Mouse (Mus musculus): Measurements from ENCODE around the gene Gm21992. TPM values are rescaled to one million over a fixed set of nuclear protein-coding genes. Genes with fewer than 3 reads are reported as not detected.

Gm21992 gene
- polyA plus RNA-seq, 1 experiment from 2014 or later = 20.9 TPM

DNA sequence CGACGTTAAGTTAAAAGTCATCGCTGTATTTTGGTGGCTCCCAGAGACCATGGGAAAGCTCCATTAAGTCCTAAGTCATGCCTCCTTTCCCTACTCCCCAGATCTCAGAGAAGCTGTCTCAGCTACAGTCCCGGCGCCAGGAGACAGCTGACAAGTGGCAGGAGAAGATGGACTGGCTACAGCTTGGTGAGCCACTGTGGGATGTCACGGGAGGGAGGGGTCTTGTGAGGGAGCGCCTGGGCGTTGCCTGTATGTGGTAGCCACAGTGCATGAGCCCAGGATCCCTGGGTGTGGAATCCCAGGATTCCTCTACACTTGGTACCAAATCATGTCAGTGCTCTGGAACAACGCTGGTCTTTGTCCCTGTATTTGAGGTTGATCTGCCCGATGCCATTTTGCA is 62.9 kb downstream of the Gm21992 start:
- 76% methylated on average over 10 of the region's 10 CpGs for WGBS
- no peaks in the 10 kb centered on the region for H3K9me3 ChIP-seq (ENCODE audit: control insufficient read depth, low read length)
- H3K4me2 ChIP-seq (ENCODE audit: low read length) = no peak overlapping the region
- no peaks in the 10 kb centered on the region for H3K36me3 ChIP-seq (ENCODE audit: control insufficient read depth, insufficient read depth, low read length)
- H3K27me3 ChIP-seq (ENCODE audit: control insufficient read depth, insufficient read depth, low read length) = no peaks in the 10 kb centered on the region
- no peak overlapping the region for H3K4me3 ChIP-seq (ENCODE audit: control insufficient read depth in 1 of 2, insufficient read depth in 1 of 2, low read depth in 1 of 2, low read length in 2 of 2)
- peaks cover 0 to 7% of the 10 kb centered on the region in 2 experiments; a peak in 3 of 4 replicates for H3K4me1 ChIP-seq (ENCODE audit: control insufficient read depth in 2 of 2, insufficient read depth in 2 of 2, low read length in 2 of 2)
- no peak overlapping the region for H3K9ac ChIP-seq (ENCODE audit: low read length)
- H3K27ac ChIP-seq (replicated peaks in 1 of 2; ENCODE audit: control insufficient read depth in 1 of 2, insufficient read depth in 1 of 2, low read depth in 2 of 2, low read length in 2 of 2) = no peak overlapping the region
- no peak for ATAC-seq (ENCODE audit: insufficient number of reproducible peaks, insufficient read depth, low FRiP score, low read depth)

DNA sequence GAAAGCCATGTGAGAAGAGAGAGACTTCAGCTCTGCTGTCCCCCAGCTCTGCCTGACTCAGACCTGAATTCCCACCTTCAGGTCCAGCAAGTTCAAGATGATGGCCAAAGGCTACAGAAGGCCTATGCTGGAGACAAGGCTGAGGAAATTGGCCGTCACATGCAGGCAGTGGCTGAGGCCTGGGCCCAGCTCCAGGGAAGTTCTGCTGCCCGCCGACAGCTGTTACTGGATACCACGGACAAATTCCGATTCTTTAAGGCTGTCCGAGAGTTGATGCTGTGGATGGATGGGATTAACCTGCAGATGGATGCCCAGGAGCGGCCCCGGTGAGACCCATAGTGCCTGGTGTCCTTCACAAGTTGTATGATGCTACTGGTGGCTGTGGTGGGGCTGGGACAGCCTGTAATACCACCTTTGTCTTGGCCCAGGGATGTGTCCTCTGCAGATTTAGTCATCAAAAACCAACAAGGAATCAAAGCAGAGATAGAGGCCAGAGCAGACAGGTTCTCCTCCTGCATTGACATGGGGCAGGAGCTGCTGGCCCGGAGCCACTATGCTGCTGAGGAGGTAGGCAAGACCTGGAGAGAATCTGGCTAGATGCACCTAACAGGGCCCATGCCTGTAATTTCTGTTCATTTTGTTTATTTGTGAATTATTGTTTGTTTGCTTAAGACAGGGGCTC is 63.6 kb downstream of the Gm21992 start:
- H3K27ac ChIP-seq (replicated peaks in 1 of 2; ENCODE audit: control insufficient read depth in 1 of 2, insufficient read depth in 1 of 2, low read depth in 2 of 2, low read length in 2 of 2) = no peak overlapping the region
- WGBS = 87% methylated on average over 9 of the region's 9 CpGs

DNA sequence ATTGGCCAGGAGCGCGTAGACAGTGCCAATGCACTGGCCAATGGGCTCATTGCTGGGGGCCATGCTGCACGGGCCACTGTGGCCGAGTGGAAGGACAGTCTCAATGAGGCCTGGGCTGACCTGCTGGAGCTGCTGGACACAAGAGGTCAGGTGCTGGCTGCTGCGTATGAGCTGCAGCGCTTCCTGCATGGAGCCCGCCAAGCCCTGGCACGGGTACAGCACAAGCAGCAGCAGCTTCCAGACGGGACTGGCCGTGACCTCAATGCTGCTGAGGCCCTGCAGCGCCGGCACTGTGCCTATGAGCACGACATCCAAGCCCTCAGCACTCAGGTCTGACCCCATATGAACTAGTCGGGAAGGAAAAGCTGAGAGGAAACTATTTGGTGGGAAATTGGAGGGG is 64.8 kb downstream of the Gm21992 start:
- Histone ChIP-seq H3K4me2 (ENCODE audit: low read length) (no peak overlapping the region), H3K4me1 (ENCODE audit: control insufficient read depth in 2 of 2, insufficient read depth in 2 of 2, low read length in 2 of 2) (peaks cover 0 to 7% of the 10 kb centered on the region in 2 experiments; a peak in 3 of 4 replicates), H3K4me3 (ENCODE audit: control insufficient read depth in 1 of 2, insufficient read depth in 1 of 2, low read depth in 1 of 2, low read length in 2 of 2) (no peak overlapping the region), H3K27me3 (ENCODE audit: control insufficient read depth, insufficient read depth, low read length) (no peaks in the 10 kb centered on the region), H3K9ac (ENCODE audit: low read length) (no peak overlapping the region), H3K36me3 (ENCODE audit: control insufficient read depth, insufficient read depth, low read length) (no peaks in the 10 kb centered on the region), H3K9me3 (ENCODE audit: control insufficient read depth, low read length) (no peaks in the 10 kb centered on the region), H3K27ac (replicated peaks in 1 of 2; ENCODE audit: control insufficient read depth in 1 of 2, insufficient read depth in 1 of 2, low read depth in 2 of 2, low read length in 2 of 2) (no peak overlapping the region)
- no peak for ATAC-seq (ENCODE audit: insufficient number of reproducible peaks, insufficient read depth, low FRiP score, low read depth)
- 76% methylated on average over 14 of the region's 14 CpGs for WGBS

More for the DNA sequence above, 63.6 kb downstream of the Gm21992 start:
- no peak for ATAC-seq (ENCODE audit: insufficient number of reproducible peaks, insufficient read depth, low FRiP score, low read depth)
- Histone ChIP-seq H3K4me3 (ENCODE audit: control insufficient read depth in 1 of 2, insufficient read depth in 1 of 2, low read depth in 1 of 2, low read length in 2 of 2) (no peak overlapping the region), H3K9ac (ENCODE audit: low read length) (no peak overlapping the region), H3K4me1 (ENCODE audit: control insufficient read depth in 2 of 2, insufficient read depth in 2 of 2, low read length in 2 of 2) (peaks cover 0 to 7% of the 10 kb centered on the region in 2 experiments; a peak in 3 of 4 replicates), H3K9me3 (ENCODE audit: control insufficient read depth, low read length) (no peaks in the 10 kb centered on the region), H3K4me2 (ENCODE audit: low read length) (no peak overlapping the region), H3K27me3 (ENCODE audit: control insufficient read depth, insufficient read depth, low read length) (no peaks in the 10 kb centered on the region), H3K36me3 (ENCODE audit: control insufficient read depth, insufficient read depth, low read length) (no peaks in the 10 kb centered on the region)

DNA sequence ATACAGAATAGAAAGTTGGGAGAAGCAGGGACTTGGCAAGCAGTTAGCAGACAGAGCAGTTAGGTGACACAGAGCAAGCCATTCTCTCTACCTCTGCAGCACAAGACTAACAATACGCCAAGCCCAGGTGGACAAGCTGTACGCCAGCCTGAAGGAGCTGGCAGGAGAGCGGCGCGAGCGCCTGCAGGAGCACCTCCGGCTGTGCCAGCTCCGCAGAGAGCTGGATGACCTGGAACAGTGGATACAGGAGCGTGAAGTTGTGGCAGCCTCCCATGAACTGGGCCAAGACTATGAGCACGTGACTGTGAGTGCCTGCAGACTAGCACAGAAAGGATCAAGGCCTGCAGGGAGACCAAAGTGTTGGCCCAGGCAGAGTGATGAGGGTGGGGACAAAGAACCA is 65.7 kb downstream of the Gm21992 start:
- Histone ChIP-seq H3K9me3 (ENCODE audit: control insufficient read depth, low read length) (no peaks in the 10 kb centered on the region), H3K9ac (ENCODE audit: low read length) (no peak overlapping the region), H3K4me1 (ENCODE audit: control insufficient read depth in 2 of 2, insufficient read depth in 2 of 2, low read length in 2 of 2) (peaks cover 0 to 7% of the 10 kb centered on the region in 2 experiments; a peak in 3 of 4 replicates), H3K4me2 (ENCODE audit: low read length) (no peak overlapping the region), H3K27me3 (ENCODE audit: control insufficient read depth, insufficient read depth, low read length) (no peaks in the 10 kb centered on the region), H3K36me3 (ENCODE audit: control insufficient read depth, insufficient read depth, low read length) (no peaks in the 10 kb centered on the region), H3K4me3 (ENCODE audit: control insufficient read depth in 1 of 2, insufficient read depth in 1 of 2, low read depth in 1 of 2, low read length in 2 of 2) (no peak overlapping the region), H3K27ac (replicated peaks in 1 of 2; ENCODE audit: control insufficient read depth in 1 of 2, insufficient read depth in 1 of 2, low read depth in 2 of 2, low read length in 2 of 2) (no peak overlapping the region)
- ATAC-seq (ENCODE audit: insufficient number of reproducible peaks, insufficient read depth, low FRiP score, low read depth) = no peak
- WGBS = 87% methylated on average over 10 of the region's 10 CpGs

DNA sequence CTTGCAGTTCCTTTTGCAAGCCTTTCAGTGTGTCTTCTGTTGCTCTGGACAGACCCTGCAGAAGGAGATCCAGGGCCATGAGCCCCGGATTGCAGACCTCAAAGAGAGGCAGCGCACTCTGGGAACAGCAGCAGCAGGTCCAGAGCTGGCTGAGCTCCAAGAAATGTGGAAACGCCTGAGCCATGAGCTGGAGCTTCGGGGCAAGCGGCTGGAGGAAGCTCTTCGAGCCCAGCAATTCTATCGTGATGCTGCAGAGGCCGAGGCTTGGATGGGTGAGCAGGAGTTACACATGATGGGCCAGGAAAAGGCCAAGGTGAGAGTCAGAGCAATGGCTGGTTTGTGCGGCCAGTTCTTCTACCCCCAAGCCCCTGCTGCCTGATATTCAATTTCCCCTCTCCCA is 66.4 kb downstream of the Gm21992 start:
- Histone ChIP-seq H3K4me1 (ENCODE audit: control insufficient read depth in 2 of 2, insufficient read depth in 2 of 2, low read length in 2 of 2) (peaks cover 0 to 7% of the 10 kb centered on the region in 2 experiments; a peak in 3 of 4 replicates), H3K4me3 (ENCODE audit: control insufficient read depth in 1 of 2, insufficient read depth in 1 of 2, low read depth in 1 of 2, low read length in 2 of 2) (no peak overlapping the region), H3K4me2 (ENCODE audit: low read length) (no peak overlapping the region), H3K27ac (replicated peaks in 1 of 2; ENCODE audit: control insufficient read depth in 1 of 2, insufficient read depth in 1 of 2, low read depth in 2 of 2, low read length in 2 of 2) (no peak overlapping the region), H3K9me3 (ENCODE audit: control insufficient read depth, low read length) (no peaks in the 10 kb centered on the region), H3K27me3 (ENCODE audit: control insufficient read depth, insufficient read depth, low read length) (no peaks in the 10 kb centered on the region), H3K36me3 (ENCODE audit: control insufficient read depth, insufficient read depth, low read length) (no peaks in the 10 kb centered on the region), H3K9ac (ENCODE audit: low read length) (no peak overlapping the region)
- no peak for ATAC-seq (ENCODE audit: insufficient number of reproducible peaks, insufficient read depth, low FRiP score, low read depth)
- WGBS = 22% methylated on average over 9 of the region's 9 CpGs

DNA sequence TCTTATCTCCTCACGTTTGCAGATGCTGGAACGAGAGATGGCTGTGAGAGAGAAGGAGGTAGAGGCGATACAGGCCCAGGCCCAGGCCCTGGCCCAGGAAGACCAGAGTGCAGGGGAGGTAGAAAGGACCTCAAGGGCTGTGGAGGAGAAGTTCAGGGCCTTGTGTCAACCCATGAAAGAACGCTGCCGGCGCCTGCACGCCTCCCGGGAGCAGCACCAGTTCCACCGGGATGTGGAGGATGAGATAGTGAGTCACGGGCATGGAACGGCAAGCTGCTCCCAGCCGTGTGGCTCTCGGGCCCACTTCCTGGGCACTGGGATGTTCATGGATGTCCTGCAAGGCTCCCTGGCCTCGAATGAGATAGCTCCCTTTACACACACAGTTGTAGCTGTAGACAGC is 67.4 kb downstream of the Gm21992 start:
- no peak overlapping the region for H3K27ac ChIP-seq (replicated peaks in 1 of 2; ENCODE audit: control insufficient read depth in 1 of 2, insufficient read depth in 1 of 2, low read depth in 2 of 2, low read length in 2 of 2)
- no peaks in the 10 kb centered on the region for H3K36me3 ChIP-seq (ENCODE audit: control insufficient read depth, insufficient read depth, low read length)
- no peak overlapping the region for H3K9ac ChIP-seq (ENCODE audit: low read length)
- no peaks in the 10 kb centered on the region for H3K27me3 ChIP-seq (ENCODE audit: control insufficient read depth, insufficient read depth, low read length)
- H3K9me3 ChIP-seq (ENCODE audit: control insufficient read depth, low read length) = no peaks in the 10 kb centered on the region
- H3K4me2 ChIP-seq (ENCODE audit: low read length) = no peak overlapping the region
- 68% methylated on average over 14 of the region's 14 CpGs for WGBS
- H3K4me1 ChIP-seq (ENCODE audit: control insufficient read depth in 2 of 2, insufficient read depth in 2 of 2, low read length in 2 of 2) = peaks cover 0 to 7% of the 10 kb centered on the region in 2 experiments; a peak in 3 of 4 replicates
- no peak overlapping the region for H3K4me3 ChIP-seq (ENCODE audit: control insufficient read depth in 1 of 2, insufficient read depth in 1 of 2, low read depth in 1 of 2, low read length in 2 of 2)
- ATAC-seq (ENCODE audit: insufficient number of reproducible peaks, insufficient read depth, low FRiP score, low read depth) = no peak

DNA sequence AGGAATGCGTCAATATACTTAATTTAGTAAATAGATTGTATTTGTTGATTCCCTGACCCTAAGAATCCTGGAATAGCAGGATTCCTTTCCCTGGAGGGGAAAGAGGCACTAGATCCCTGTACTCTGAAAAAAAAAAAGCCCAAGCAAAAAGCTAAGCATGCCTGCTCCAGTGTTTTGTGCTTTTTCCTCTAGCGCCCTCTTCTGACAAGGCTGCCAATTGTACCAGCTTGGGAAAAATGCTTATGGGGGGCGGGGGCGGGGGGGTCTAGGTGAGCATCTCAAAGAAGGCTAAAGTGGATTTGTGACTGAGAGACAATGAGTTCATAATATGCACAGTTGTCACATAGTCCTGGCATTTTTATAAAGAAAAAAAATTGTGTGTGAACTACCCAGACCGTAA is 67.9 kb downstream of the Gm21992 start:
- WGBS = 43% methylated on average over 5 of the region's 5 CpGs
- no peaks in the 10 kb centered on the region for H3K9me3 ChIP-seq (ENCODE audit: control insufficient read depth, low read length)
- H3K36me3 ChIP-seq (ENCODE audit: control insufficient read depth, insufficient read depth, low read length) = no peaks in the 10 kb centered on the region
- H3K4me1 ChIP-seq (ENCODE audit: control insufficient read depth in 2 of 2, insufficient read depth in 2 of 2, low read length in 2 of 2) = peaks cover 0 to 7% of the 10 kb centered on the region in 2 experiments; a peak in 3 of 4 replicates
- H3K27me3 ChIP-seq (ENCODE audit: control insufficient read depth, insufficient read depth, low read length) = no peaks in the 10 kb centered on the region
- ATAC-seq (ENCODE audit: insufficient number of reproducible peaks, insufficient read depth, low FRiP score, low read depth) = no peak
- no peak overlapping the region for H3K27ac ChIP-seq (replicated peaks in 1 of 2; ENCODE audit: control insufficient read depth in 1 of 2, insufficient read depth in 1 of 2, low read depth in 2 of 2, low read length in 2 of 2)
- H3K4me3 ChIP-seq (ENCODE audit: control insufficient read depth in 1 of 2, insufficient read depth in 1 of 2, low read depth in 1 of 2, low read length in 2 of 2) = no peak overlapping the region
- no peak overlapping the region for H3K9ac ChIP-seq (ENCODE audit: low read length)
- H3K4me2 ChIP-seq (ENCODE audit: low read length) = no peak overlapping the region

DNA sequence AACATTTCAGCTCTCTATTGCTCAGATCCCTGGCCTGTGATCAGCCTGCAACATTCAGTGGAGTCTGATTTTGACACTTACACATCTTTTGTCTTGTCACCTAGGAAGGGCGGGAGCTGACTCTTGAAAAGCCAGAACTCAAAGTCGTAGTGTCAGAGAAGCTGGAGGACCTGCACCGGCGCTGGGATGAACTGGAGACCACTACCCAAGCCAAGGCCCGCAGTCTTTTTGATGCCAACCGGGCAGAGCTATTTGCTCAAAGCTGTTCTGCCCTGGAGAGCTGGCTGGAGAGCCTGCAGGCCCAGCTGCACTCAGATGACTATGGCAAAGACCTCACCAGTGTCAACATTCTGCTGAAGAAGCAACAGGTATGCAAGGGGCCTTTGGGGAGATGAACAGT is 69.2 kb downstream of the Gm21992 start:
- Histone ChIP-seq H3K27me3 (ENCODE audit: control insufficient read depth, insufficient read depth, low read length) (no peaks in the 10 kb centered on the region), H3K9ac (ENCODE audit: low read length) (no peak overlapping the region), H3K9me3 (ENCODE audit: control insufficient read depth, low read length) (no peaks in the 10 kb centered on the region), H3K4me2 (ENCODE audit: low read length) (no peak overlapping the region), H3K4me1 (ENCODE audit: control insufficient read depth in 2 of 2, insufficient read depth in 2 of 2, low read length in 2 of 2) (peaks cover 0 to 7% of the 10 kb centered on the region in 2 experiments; a peak in 3 of 4 replicates), H3K36me3 (ENCODE audit: control insufficient read depth, insufficient read depth, low read length) (no peaks in the 10 kb centered on the region), H3K27ac (replicated peaks in 1 of 2; ENCODE audit: control insufficient read depth in 1 of 2, insufficient read depth in 1 of 2, low read depth in 2 of 2, low read length in 2 of 2) (no peak overlapping the region), H3K4me3 (ENCODE audit: control insufficient read depth in 1 of 2, insufficient read depth in 1 of 2, low read depth in 1 of 2, low read length in 2 of 2) (no peak overlapping the region)
- ATAC-seq (ENCODE audit: insufficient number of reproducible peaks, insufficient read depth, low FRiP score, low read depth) = no peak
- 81% methylated on average over 6 of the region's 6 CpGs for WGBS

Data from heart, embryonic 14.5 days (tissue).